Mouse (Mus musculus): Measurements from ENCODE around the gene Lhx4.

Lhx4 gene

GRCm38 (mm10) chr1:155742411-155743363 lies 8.8 kb downstream of the Lhx4 start:
- DNase-seq (ENCODE audit: low spot score) = no peak

GRCm38 (mm10) chr1:155741988-155742387 lies 9.5 kb downstream of the Lhx4 start:
- DNase-seq (ENCODE audit: low spot score) = no peak

GRCm38 (mm10) chr1:155741378-155741945 lies 10.0 kb downstream of the Lhx4 start:
- no peak for DNase-seq (ENCODE audit: low spot score)

- DNase-seq (ENCODE audit: low spot score) = no peak
These were observed 10.7 kb downstream of the Lhx4 start for GRCm38 (mm10) chr1:155740622-155741377.

- no peak for DNase-seq (ENCODE audit: low spot score)
These were observed 13.6 kb downstream of the Lhx4 start for GRCm38 (mm10) chr1:155737809-155738383.

DNA sequence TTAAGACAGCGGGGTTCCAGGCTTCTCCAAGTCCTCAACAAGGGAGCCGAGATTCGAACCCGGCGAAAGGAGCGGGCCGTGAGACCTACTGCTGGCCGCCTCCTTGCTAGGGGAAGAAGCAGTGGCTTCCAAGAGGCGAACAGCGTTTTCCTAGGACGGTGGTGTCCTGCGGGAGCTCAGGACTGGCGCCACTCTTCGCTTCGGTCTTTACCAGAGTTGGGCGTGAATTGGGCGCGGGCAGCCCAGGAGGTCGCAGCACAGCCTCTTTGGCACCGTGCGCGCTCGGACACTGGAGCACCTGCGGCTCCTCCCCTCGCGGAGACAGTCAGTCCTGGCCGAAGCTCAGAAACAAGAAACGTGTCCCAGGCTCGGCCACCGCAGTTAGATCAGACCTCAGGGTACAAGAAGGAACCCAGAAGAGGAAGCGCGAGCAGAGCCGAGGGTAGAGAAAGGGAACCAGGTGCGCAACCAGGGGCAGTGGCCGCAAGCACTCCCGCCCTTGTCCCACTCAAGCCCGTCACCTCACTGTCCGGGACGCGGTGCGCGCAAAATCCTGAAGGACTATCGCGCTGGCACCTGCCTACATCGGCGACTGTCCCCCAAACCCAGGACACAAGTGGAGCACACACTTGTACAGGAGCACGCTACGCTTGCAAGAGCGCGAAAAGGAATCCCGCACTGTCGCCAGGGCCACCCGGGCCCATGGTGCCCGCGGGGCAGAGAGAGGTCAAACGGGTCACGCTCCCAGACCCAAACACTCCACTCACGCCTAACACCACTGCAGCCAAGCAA lies 14.3 kb downstream of the Lhx4 start:
- DNase-seq (ENCODE audit: low spot score) = no peak

- DNase-seq (ENCODE audit: low spot score) = no peak
These were observed 15.2 kb downstream of the Lhx4 start for GRCm38 (mm10) chr1:155736096-155736825.

DNA sequence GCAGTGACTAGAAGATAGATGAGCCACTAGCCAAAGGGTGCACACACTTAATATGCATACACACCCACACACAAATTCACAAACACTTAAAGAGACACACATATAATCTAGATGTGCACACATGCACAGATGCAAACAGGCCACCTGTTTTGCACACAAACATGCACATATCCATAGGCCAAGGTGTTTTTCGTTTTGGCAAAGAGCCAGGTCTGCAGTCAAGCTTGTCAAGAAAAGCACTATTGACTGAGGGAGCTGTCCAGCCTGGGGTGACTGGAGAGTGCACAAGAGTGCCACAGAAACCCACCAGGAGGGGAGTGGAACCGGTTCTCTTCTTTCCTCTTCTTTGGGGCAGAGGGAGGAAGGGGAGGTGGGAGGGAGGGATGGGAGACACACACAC lies 20.3 kb downstream of the Lhx4 start:
- no peak for DNase-seq (ENCODE audit: low spot score)

GRCm38 (mm10) chr1:155729113-155729795 lies 22.2 kb downstream of the Lhx4 start:
- DNase-seq (ENCODE audit: low spot score) = no peak

GRCm38 (mm10) chr1:155727830-155728229 lies 23.7 kb downstream of the Lhx4 start:
- no peak for DNase-seq (ENCODE audit: low spot score)

GRCm38 (mm10) chr1:155725876-155726275 lies 25.6 kb downstream of the Lhx4 start:
- no peak for DNase-seq (ENCODE audit: low spot score)

DNA sequence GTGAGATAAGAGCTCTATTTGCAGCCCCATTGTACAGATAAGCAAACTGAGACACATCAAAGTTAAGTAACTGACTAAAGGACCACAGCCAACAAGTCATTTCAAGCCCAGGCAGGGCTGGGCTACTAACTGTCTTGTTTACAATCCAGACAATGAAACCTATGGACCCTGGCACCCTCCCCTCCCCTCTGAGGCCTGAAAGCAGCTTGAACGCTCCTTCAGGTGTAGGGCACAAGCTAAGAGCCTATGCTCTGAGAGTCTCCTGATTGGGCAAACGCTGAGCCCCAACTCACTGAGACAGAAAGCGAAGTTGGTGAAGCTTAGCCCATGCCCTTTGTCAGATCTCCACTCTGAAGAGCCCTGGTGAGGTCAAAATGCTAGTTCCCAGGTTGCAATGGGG lies 27.2 kb downstream of the Lhx4 start:
- no peak for DNase-seq (ENCODE audit: low spot score)

GRCm38 (mm10) chr1:155722185-155722584 lies 29.3 kb downstream of the Lhx4 start:
- DNase-seq (ENCODE audit: low spot score) = no peak

DNA sequence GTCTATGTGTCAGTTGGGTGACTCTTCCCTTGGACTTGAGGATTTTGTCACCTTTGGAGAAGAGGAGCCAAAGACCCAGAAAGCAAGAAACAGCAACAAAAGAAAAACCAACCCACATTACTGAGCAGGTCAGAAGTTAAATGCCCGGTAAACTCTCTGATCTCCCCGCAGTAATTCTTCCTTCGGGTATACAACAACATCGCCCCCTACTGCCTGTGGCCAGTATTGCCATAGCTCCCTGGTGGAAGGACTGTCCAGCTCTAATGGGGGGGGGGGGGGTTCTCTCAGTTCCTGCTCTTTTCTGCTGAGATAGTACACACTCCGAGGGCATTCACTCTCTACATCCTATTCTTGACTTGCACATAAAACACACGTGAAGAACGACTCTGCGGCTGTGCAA lies 30.0 kb downstream of the Lhx4 start:
- peak; percentile 25 for DNase-seq (ENCODE audit: low spot score)

DNA sequence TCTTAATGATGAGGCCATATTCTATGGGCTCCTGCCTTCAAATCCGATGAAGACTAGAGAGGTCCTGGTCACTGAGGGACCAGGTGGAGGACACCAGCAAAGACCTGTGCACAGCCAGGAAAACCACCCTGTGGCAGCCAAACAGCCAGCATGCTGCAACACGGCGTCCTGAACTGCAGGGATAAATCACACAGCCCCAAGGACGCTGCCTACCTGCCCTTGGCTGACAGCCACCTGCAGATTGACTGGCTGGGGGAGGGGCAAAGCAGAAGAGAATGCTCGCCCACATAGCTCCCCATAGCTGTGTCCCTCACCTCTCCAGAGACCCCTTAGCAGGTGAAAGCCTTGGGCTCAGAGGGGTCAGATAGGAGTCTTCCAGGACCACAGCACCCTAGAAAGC lies 31.5 kb downstream of the Lhx4 start:
- DNase-seq (ENCODE audit: low spot score) = no peak

GRCm38 (mm10) chr1:155718851-155719250 lies 32.6 kb downstream of the Lhx4 start:
- DNase-seq (ENCODE audit: low spot score) = no peak

DNA sequence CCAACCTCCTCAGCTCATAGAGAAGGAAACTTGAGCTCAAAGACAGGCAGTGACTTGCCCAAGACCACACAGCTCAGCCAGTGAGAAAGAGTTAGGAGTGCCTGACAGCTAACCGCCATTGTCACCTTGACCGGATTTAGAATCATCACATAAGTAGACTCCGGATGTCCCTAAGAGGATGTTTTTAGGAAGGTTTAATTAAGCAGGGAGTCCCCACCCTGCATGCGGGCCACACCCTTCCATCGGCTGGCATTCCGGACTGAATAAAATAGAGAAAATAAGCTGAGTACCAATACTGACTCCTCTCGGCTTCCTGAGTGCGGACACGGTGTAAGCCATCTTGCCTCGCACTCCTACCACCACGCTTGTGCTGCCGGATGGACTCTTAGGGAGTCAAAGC lies 34.2 kb downstream of the Lhx4 start:
- DNase-seq (ENCODE audit: low spot score) = no peak

GRCm38 (mm10) chr1:155715366-155715765 lies 36.1 kb downstream of the Lhx4 start:
- DNase-seq (ENCODE audit: low spot score) = no peak

DNA sequence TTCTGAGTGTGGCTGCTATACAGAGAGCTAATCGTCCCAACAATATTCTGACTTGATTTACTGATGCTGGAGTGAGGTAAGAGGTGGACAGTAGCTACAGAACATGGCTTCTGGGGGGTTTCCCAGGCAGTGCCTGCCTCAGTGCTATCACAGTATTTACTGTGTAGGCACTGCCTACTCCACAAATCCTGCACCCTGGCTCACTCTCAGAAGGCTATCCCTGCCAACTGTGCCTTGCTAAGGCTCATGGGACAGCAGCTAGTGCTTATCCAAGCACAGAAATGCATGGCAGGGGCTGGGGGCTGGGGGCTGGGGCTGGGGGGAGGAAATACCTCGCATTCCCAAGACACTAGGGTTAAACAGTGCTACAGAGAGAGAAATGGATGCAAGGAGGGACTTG lies 38.2 kb downstream of the Lhx4 start:
- DNase-seq (ENCODE audit: low spot score) = no peak

DNA sequence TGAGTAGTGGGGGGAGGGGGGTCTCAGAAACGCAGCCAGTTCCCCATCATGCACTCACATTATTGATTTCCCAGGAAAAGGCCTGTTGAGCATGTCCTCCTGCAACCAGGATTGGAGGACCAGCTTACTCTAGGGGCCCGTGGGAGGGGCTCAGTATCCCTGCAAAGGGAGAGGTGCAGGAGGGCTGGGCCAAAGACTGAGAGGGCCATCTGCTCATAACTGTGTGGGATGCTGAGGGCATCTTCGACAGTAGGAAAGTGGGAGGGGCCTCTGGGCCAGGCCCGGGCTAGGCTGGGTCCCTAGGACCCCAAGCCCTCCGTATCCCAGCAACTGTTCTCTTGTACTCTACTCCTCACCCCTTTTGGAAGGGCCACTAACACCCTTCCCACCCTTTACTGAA lies 47.3 kb downstream of the Lhx4 start:
- DNase-seq (ENCODE audit: low spot score) = no peak

Data from layer of hippocampus, adult 9-10 months (tissue).